Mouse (Mus musculus) hindbrain, postnatal 0 days (tissue): ENCODE data around the gene Sppl2c. TPM values are rescaled to one million over a fixed set of nuclear protein-coding genes. Genes with fewer than 3 reads are reported as not detected.

ENCODE experiments used
- ATAC-seq: fragments of 200-750 bp; cut with Nextera tagmentation; 2 replicates; pipeline ENCODE4 v1.8.0; 2017; ENCODE audit warnings: mild to moderate bottlenecking, moderate TSS enrichment, moderate library complexity
- DNase-seq: peaks from one replicate; pipeline ENCODE4 v3.0.0-alpha.2; 2015; ENCODE audit warnings: low spot score
- H3K27ac ChIP-seq: fragments of 300-500 bp; sonication (generic); 2 replicates; pipeline ENCODE4 v1.5.1; 2014; ENCODE audit warnings: mild to moderate bottlenecking
- H3K27me3 ChIP-seq: fragments of 300-500 bp; sonication (generic); 2 replicates; pipeline ENCODE4 v1.6.1; 2014; ENCODE audit warnings: low read length, mixed read lengths; ENCODE audit not compliant: insufficient read depth
- H3K36me3 ChIP-seq: fragments of 300-500 bp; sonication (generic); 2 replicates; pipeline ENCODE4 v1.6.1; 2014; ENCODE audit warnings: low read length, mixed read lengths; ENCODE audit not compliant: insufficient read depth
- H3K4me1 ChIP-seq: fragments of 300-500 bp; sonication (generic); 2 replicates; pipeline ENCODE4 v1.6.1; 2014; ENCODE audit warnings: antibody characterized with exemption, low read length, mixed read lengths; ENCODE audit not compliant: insufficient read depth
- H3K4me2 ChIP-seq: fragments of 300-500 bp; sonication (generic); 2 replicates; pipeline ENCODE4 v1.6.1; 2014; ENCODE audit warnings: low read depth, mild to moderate bottlenecking, low read length, moderate library complexity, mixed read lengths
- H3K4me3 ChIP-seq: fragments of 300-500 bp; sonication (generic); 2 replicates; pipeline ENCODE4 v1.5.1; 2014; ENCODE audit warnings: low read length
- H3K9ac ChIP-seq: fragments of 300-500 bp; sonication (generic); replicated peaks from 2 replicates; pipeline ENCODE4 v1.6.1; 2014; ENCODE audit warnings: mild to moderate bottlenecking, low read length, moderate library complexity, mixed read lengths
- H3K9me3 ChIP-seq: fragments of 300-500 bp; sonication (generic); 2 replicates; pipeline ENCODE4 v1.6.1; 2016; ENCODE audit warnings: low read length, mixed read lengths
- CTCF ChIP-seq: IDR thresholded peaks from 2 replicates; pipeline ENCODE4 v1.5.1; 2016; ENCODE audit warnings: antibody characterized with exemption, control low read depth, low read depth
- WGBS: fragments of 180-500 bp; shearing (Covaris S2); extraction: QIAGEN DNeasy Blood & Tissue Kit; methylation state at CpG from one replicate; pipeline ENCODE4 v1.1.7; 2014; 5-methylcytosine and 5-hydroxymethylcytosine counted together
- polyA plus RNA-seq: library from polyadenylated mRNA; unstranded; fragments of >200 nt; fragmentation: Nextera tagmentation; extraction: Ambion mirVana; gene quantifications from 2 replicates; pipeline ENCODE4 v1.2.1, GENCODE M21; 2015
- total RNA-seq: library from RNA; depleted of rRNA; stranded (reverse); fragments of >200 nt; gene quantifications from 2 replicates; pipeline ENCODE4 v1.2.3, GENCODE M21; 2014

Sppl2c gene
- total and polyA plus RNA-seq, 2 experiments from 2014 or later: not detected

DNA sequence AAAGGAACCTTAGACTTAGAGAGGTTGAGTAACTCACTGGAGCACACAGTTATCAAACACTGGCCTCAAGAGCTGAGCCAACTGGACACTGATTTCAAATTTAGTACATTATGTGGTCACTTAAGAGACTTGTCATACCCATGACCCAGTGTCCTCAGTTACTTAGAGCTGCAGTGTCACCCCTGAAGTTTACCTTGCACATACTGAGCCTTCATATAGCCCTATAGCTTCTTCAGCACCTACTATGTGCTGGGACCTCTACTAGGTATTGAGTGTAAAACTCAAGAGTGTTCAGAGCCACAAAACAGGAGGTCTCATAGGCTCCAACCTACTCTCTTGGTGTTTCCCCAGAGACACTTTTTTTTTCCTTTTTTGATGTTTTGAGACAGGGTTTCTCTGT, 30.2 kb upstream of the Sppl2c start:
- DNase-seq (no peak), ATAC-seq (no peak)
- TF ChIP-seq CTCF: no peak
- Histone ChIP-seq H3K9me3 (no peaks in the 10 kb centered on the region), H3K4me1 (peaks cover 17% of the 10 kb centered on the region), H3K4me3 (no peak overlapping the region), H3K9ac (no peak overlapping the region), H3K4me2 (no peak overlapping the region), H3K36me3 (no peaks in the 10 kb centered on the region), H3K27me3 (no peaks in the 10 kb centered on the region), H3K27ac (no peak overlapping the region)

GRCm38 (mm10) chr11:104156391-104156790, 29.7 kb upstream of the Sppl2c start:
- no peak for TF ChIP-seq CTCF
- no peak for ATAC-seq
- Histone ChIP-seq H3K36me3 (no peaks in the 10 kb centered on the region), H3K4me1 (peaks cover 17% of the 10 kb centered on the region), H3K27ac (no peak overlapping the region), H3K4me2 (no peak overlapping the region), H3K9me3 (no peaks in the 10 kb centered on the region), H3K4me3 (no peak overlapping the region), H3K9ac (no peak overlapping the region), H3K27me3 (no peaks in the 10 kb centered on the region)
- 52% methylated on average over 3 of the region's 3 CpGs for WGBS
- DNase-seq: no peak

- Histone ChIP-seq H3K9me3 (no peaks in the 10 kb centered on the region), H3K9ac (peak overlapping the region; percentile 52), H3K4me2 (peak overlapping the region; percentile 74), H3K4me1 (peaks cover 17% of the 10 kb centered on the region), H3K4me3 (peak overlapping the region; percentile 36), H3K27ac (peak overlapping the region; percentile 84), H3K36me3 (no peaks in the 10 kb centered on the region), H3K27me3 (no peaks in the 10 kb centered on the region)
- TF ChIP-seq CTCF: peak; percentile 67
- peak; percentile 89 for ATAC-seq
- DNase-seq: peak; percentile 92
- 2% methylated on average over 22 of the region's 23 CpGs for WGBS
Observed at GRCm38 (mm10) chr11:104157603-104158259, 28.4 kb upstream of the Sppl2c start.

DNA sequence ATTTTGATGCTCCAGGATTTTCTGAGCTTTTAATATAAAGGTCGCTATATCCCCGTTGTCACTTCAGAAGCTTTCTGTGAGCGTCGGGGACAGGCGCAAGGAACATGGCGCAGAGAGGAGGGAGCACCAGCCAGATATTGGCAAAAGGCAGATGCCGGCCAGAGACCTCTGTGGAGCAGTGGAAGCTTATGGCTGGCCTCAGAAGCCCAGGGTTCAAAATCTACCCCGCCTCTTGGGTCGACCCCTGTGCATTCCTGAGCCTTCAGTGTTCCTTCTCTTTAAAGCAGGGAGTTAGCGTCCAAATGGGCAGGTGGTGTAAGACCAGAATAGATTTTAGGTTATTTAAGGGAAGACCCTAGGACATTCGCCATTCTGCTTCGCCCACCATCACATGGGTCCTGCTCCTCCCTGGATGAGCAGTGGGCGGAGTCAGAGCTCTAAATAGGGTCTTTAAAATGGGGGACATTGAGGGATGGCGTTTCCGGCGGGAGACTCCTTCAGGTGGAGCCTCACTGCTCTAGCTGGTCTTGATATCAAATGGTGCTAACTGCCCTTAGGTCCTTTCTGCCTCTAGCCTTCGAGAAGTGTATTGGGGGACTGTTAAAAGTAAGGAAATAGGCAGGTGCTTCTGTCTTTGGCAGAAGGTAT, 27.7 kb upstream of the Sppl2c start:
- DNase-seq (peak; percentile 56), ATAC-seq (peak; percentile 38; the same call in 1 of the 2 replicates)
- Histone ChIP-seq H3K9me3 (no peaks in the 10 kb centered on the region), H3K27me3 (no peaks in the 10 kb centered on the region), H3K27ac (peak overlapping the region; percentile 84), H3K4me2 (peak overlapping the region; percentile 74), H3K9ac (peak overlapping the region; percentile 52), H3K4me1 (peaks cover 17% of the 10 kb centered on the region), H3K36me3 (no peaks in the 10 kb centered on the region), H3K4me3 (peak overlapping the region; percentile 36)
- WGBS: 4% methylated on average over 17 of the region's 17 CpGs
- TF ChIP-seq CTCF: no peak

DNA sequence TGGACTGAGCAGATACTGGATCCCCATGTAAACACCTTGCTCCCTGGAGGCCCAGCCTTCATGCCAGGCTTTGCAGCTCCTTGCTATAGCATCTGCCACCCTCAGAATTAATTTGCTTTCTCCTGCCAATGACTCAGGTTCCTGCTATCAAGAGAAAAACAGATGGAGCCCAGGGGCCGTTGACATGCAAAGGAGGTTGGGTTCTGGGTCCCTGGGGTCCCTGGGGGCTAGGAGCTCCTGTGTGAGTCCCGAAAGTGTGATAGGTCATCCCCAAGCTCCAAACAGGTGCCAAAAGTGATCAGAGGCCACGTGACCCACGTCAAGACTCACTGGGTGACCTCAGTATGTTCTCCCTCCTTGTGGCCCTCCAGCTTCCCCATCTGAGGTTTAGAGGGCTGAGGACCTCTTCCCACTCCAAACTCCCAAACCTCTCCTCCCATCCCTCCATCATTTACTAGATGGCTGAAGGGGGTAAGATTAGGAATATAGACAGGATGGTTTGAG, 26.3 kb upstream of the Sppl2c start:
- no peaks in the 10 kb centered on the region for H3K9me3 ChIP-seq
- TF ChIP-seq CTCF: no peak
- no peak overlapping the region for H3K9ac ChIP-seq
- 81% methylated on average over 4 of the region's 4 CpGs for WGBS
- H3K36me3 ChIP-seq: no peaks in the 10 kb centered on the region
- H3K4me3 ChIP-seq: no peak overlapping the region
- ATAC-seq: no peak
- no peaks in the 10 kb centered on the region for H3K27me3 ChIP-seq
- DNase-seq: no peak
- H3K4me2 ChIP-seq: no peak overlapping the region
- no peak overlapping the region for H3K27ac ChIP-seq
- peaks cover 17% of the 10 kb centered on the region for H3K4me1 ChIP-seq

DNA sequence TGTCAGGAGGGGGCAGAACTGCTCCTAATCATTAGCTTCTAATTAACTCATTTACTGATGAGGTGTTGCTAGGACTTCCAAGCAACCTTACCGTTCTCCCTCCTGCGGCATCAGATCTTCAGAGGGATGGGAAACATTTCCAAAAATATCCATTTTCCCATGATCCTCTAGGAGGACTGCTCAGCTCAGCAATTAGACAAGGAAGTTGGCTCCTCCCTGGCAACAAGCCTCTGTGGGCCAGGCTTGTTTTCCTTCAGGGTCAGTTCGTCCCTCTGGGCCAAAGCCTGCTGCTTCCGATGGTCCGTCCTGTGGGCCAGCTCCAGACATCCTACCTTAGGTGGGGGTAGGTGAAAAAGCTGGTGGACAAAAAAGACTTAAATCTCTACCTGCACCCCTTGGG, 25.0 kb upstream of the Sppl2c start:
- H3K4me3 ChIP-seq: no peak overlapping the region
- H3K9me3 ChIP-seq: no peaks in the 10 kb centered on the region
- H3K9ac ChIP-seq: no peak overlapping the region
- no peak for TF ChIP-seq CTCF
- DNase-seq (no peak), ATAC-seq (no peak)
- H3K27me3 ChIP-seq: no peaks in the 10 kb centered on the region
- H3K36me3 ChIP-seq: no peaks in the 10 kb centered on the region
- H3K4me1 ChIP-seq: peaks cover 14% of the 10 kb centered on the region
- WGBS: 70% methylated on average over 5 of the region's 5 CpGs
- H3K27ac ChIP-seq: no peak overlapping the region
- H3K4me2 ChIP-seq: no peak overlapping the region

- WGBS: 89% methylated on average over 10 of the region's 10 CpGs
- Histone ChIP-seq H3K9ac (no peak overlapping the region), H3K9me3 (no peaks in the 10 kb centered on the region), H3K27me3 (no peaks in the 10 kb centered on the region), H3K4me3 (no peak overlapping the region), H3K4me1 (no peaks in the 10 kb centered on the region; the same call in 1 of the 2 replicates), H3K4me2 (no peak overlapping the region), H3K36me3 (no peaks in the 10 kb centered on the region), H3K27ac (no peak overlapping the region)
- ATAC-seq (no peak), DNase-seq (no peak)
- TF ChIP-seq CTCF: no peak
Observed at GRCm38 (mm10) chr11:104164257-104164656, 21.9 kb upstream of the Sppl2c start.
